Mouse (Mus musculus) heart, adult 2 months (tissue): ENCODE results near the gene D5Ertd579e. TPM values are rescaled to one million over a fixed set of nuclear protein-coding genes. Genes with fewer than 3 reads are reported as not detected.

Experiments
- DNase-seq, 2 experiments: peaks; one replicate each; pipeline ENCODE4 v3.0.0; 2021
- H3K27ac ChIP-seq: fragments of 200-600 bp; 2 replicates; pipeline ENCODE4 v1.8.1; 2022
- H3K27me3 ChIP-seq: fragments of 200-500 bp; 2 replicates; pipeline ENCODE4 v1.6.1; 2012; ENCODE audit warnings: mild to moderate bottlenecking, low read length, inconsistent platforms, mixed read lengths; ENCODE audit not compliant: control insufficient read depth, insufficient read depth
- H3K36me3 ChIP-seq: fragments of 200-500 bp; 2 replicates; pipeline ENCODE4 v1.6.1; 2012; ENCODE audit warnings: low read length, inconsistent platforms; ENCODE audit not compliant: control insufficient read depth, insufficient read depth
- H3K4me1 ChIP-seq: fragments of 200-500 bp; 2 replicates; pipeline ENCODE4 v1.6.1; 2011; ENCODE audit warnings: low read length; ENCODE audit not compliant: control insufficient read depth, insufficient read depth
- H3K4me3 ChIP-seq: fragments of 200-600 bp; 2 replicates; pipeline ENCODE4 v1.8.1; 2022
- H3K79me2 ChIP-seq: fragments of 200-500 bp; replicated peaks from 2 replicates; pipeline ENCODE4 v1.6.1; 2012; ENCODE audit warnings: mild to moderate bottlenecking, inconsistent platforms, low read length, moderate library complexity, mixed read lengths; ENCODE audit not compliant: control insufficient read depth, insufficient read depth
- H3K9ac ChIP-seq: fragments of 200-500 bp; 2 replicates; pipeline ENCODE4 v1.6.1; 2012; ENCODE audit warnings: low read depth, mild to moderate bottlenecking, control low read depth, inconsistent platforms, low read length, mixed read lengths
- CTCF ChIP-seq: fragments of 200-600 bp; IDR thresholded peaks from 2 replicates; pipeline ENCODE4 v1.8.1; 2022; ENCODE audit warnings: antibody characterized with exemption, mild to moderate bottlenecking, moderate library complexity
- EP300 ChIP-seq: fragments of 200-500 bp; IDR thresholded peaks from 2 replicates; pipeline ENCODE4 v1.6.1; 2011; ENCODE audit warnings: low read depth, low read length, control low read depth; ENCODE audit not compliant: insufficient read depth
- POLR2A ChIP-seq: fragments of 200-500 bp; IDR thresholded peaks from 2 replicates; pipeline ENCODE4 v1.6.1; 2011; ENCODE audit warnings: mild to moderate bottlenecking, low read depth, low read length, control low read depth; ENCODE audit not compliant: insufficient read depth
- WGBS: fragments of 180-500 bp; shearing (Covaris S2); methylation state at CpG from one replicate; pipeline ENCODE4 v1.1.7; 2018; 5-methylcytosine and 5-hydroxymethylcytosine counted together
- intact Hi-C: fragments of 180-260 bp; cut with DNase I; formaldehyde crosslinking; loops from one replicate; pipeline ENCODE4 v1.15.1; 2025
- polyA plus RNA-seq: library from polyadenylated mRNA; depleted of rRNA; stranded (reverse); fragments of >200 nt; gene quantifications from 2 replicates; pipeline ENCODE4 v1.2.3, GENCODE M21; 2012
- total RNA-seq, 2 experiments: library from RNA; stranded (reverse); gene quantifications; 2 replicates each; pipeline ENCODE4 v1.2.3; 2021

The D5Ertd579e gene
- total and polyA plus RNA-seq, 3 experiments = 22.5 to 104 (median 81.8) TPM

DNA sequence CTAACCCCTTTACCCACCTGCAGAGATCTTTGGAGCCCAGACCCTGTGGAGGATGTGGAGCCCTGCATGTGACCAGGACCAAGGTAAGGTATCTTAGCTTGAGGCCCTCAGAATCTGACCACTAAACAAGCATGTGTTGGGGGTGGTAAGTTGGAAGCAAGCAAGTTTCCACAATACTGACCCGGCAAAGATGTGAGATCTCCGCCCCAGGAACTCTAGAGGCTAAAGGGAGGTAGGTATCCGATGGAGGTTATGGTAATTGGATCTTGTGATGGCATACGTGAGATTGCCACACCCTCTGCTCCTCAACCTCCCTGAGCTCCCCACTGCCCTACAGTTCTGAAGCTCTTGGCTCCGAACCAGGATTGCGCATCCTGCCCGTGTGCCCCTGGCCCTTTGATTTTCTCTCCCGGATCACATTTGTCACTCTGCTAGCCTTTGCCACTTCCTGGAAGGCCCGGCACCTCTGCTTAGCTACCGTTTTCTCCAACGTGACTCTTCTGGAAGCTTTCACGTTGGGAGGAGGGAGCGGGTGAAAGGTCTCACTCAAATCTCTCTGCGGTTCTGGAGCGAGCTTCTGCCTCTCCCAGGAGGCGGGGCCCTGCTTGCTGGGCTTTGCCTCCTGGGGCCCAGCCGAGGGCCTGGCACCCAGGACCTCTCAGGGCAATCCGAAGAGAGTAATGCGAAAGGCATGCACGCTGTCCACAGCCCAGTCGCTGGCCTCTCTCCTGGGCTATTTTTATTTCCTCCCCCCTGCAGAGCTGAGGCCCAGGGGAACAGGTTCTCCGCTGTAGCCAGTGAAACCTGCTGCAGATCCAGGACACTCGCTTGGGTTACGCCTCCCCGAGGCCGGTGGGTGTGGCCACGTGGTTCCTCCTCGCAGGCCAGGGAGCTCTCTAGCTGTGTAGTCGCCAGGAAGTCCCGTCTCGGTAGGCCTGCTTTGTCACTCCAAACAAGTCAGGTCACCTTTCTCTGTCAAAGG, 17.0 kb upstream of the D5Ertd579e start:
- no peaks in the 10 kb centered on the region for H3K36me3 ChIP-seq
- no peaks in the 10 kb centered on the region for H3K79me2 ChIP-seq
- peaks cover 15% of the 10 kb centered on the region for H3K4me1 ChIP-seq
- WGBS = 7% methylated on average over 31 of the region's 31 CpGs
- peak overlapping the region; percentile 46 for H3K4me3 ChIP-seq
- intact Hi-C loops = loop anchor here (2.0 kb wide), 1 partner anchor 16 kb away; the partner anchor contains the start of gene D5Ertd579e
- TF ChIP-seq POLR2A (peak; percentile 73), EP300 (0 out of 2 replicates have a peak, but pooled peaks have one; percentile 63), CTCF (peak; percentile 10)
- peak; percentile 88 to 95 for DNase-seq
- peak overlapping the region; percentile 88 for H3K27ac ChIP-seq
- H3K9ac ChIP-seq = peak overlapping the region; percentile 40; the same call in 1 of the 2 replicates
- no peaks in the 10 kb centered on the region for H3K27me3 ChIP-seq

DNA sequence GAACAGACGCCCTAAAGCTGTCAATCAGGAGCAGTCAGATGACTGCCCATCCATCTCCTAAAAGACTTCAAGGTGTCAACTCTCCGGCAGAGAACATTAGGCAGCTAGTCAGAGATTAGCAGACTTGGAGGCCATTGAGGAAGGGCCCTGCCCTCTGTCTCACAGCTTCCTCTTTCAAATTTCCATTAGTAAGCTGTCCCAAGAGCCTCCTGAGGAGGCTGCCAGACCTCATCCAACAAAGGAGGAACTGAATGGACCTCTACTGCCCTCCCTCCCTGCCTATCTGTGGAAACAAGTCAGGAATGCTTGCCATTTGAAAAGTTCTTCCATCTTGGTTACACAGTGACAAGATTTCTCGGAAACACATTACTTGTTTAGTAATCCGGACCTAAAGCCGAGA, 16.0 kb upstream of the D5Ertd579e start:
- DNase-seq = peak in 1 of 2 experiments; percentile 50
- H3K4me3 ChIP-seq = no peak overlapping the region
- WGBS = 53% methylated on average over 5 of the region's 5 CpGs
- intact Hi-C loops = loop anchor here (2.0 kb wide), 1 partner anchor 15 kb away; the partner anchor contains the start of gene D5Ertd579e
- H3K27ac ChIP-seq = peak overlapping the region; percentile 88
- no peaks in the 10 kb centered on the region for H3K79me2 ChIP-seq
- TF ChIP-seq EP300 (no peak), POLR2A (no peak), CTCF (no peak)
- no peak overlapping the region for H3K9ac ChIP-seq
- no peaks in the 10 kb centered on the region for H3K36me3 ChIP-seq
- peaks cover 15% of the 10 kb centered on the region for H3K4me1 ChIP-seq
- H3K27me3 ChIP-seq = no peaks in the 10 kb centered on the region

DNA sequence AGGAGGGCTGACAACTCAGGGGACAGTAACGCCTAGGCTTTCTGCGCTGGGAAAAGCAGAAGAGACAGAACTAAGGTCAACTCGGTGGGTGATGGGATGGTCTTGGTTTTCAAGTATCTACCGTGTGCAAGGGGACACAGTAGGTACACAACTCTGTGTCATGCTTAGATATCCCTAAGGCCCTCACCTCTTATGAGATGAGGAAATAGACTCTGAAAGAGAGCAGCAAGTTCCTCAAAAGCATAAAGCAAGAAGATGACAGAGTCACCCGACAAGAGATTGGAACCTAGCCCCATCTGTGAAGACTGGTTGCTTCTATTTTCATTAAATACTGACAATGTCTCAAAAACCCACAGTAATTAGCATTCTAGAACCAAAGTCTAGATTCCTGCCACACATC, 10.0 kb upstream of the D5Ertd579e start:
- no peak overlapping the region for H3K9ac ChIP-seq
- intact Hi-C loops = no loop called here

DNA sequence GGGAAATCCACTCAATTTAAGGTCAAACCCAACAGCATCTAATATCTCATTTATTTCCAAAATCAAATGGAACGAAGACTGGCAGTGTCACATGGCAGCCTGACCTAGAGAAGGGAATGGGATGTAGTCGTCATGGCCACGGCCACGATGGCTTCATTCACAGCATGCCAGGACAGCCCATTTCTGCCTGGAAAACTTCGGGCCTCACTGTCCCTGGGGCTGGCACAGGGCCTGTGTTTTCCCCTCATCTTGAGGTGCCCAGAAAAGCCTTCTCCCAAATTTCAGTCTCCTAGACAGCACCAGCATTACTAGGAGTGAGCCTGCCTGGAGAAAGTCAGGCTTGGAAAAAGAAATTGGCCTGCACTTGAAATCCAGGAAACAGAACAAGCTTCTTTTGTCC, 9.6 kb upstream of the D5Ertd579e start:
- Histone ChIP-seq H3K27ac (no peak overlapping the region), H3K36me3 (no peaks in the 10 kb centered on the region), H3K9ac (no peak overlapping the region), H3K27me3 (no peaks in the 10 kb centered on the region), H3K4me3 (no peak overlapping the region), H3K79me2 (no peaks in the 10 kb centered on the region), H3K4me1 (peaks cover 3% of the 10 kb centered on the region; the same call in 1 of the 2 replicates)
- no peak for DNase-seq
- TF ChIP-seq POLR2A = no peak
- TF ChIP-seq CTCF = no peak
- no peak for TF ChIP-seq EP300
- intact Hi-C loops = no loop called here
- 87% methylated on average over 5 of the region's 5 CpGs for whole genome bisulfite sequencing

More for the DNA sequence above, 10.0 kb upstream of the D5Ertd579e start:
- H3K4me3 ChIP-seq = no peak overlapping the region
- no peak for DNase-seq
- TF ChIP-seq POLR2A (no peak), EP300 (no peak), CTCF (no peak)
- H3K4me1 ChIP-seq = peaks cover 2% of the 10 kb centered on the region; the same call in 1 of the 2 replicates
- WGBS = 78% methylated on average over 5 of the region's 5 CpGs
- no peaks in the 10 kb centered on the region for H3K27me3 ChIP-seq
- no peak overlapping the region for H3K27ac ChIP-seq
- no peaks in the 10 kb centered on the region for H3K36me3 ChIP-seq
- H3K79me2 ChIP-seq = no peaks in the 10 kb centered on the region

DNA sequence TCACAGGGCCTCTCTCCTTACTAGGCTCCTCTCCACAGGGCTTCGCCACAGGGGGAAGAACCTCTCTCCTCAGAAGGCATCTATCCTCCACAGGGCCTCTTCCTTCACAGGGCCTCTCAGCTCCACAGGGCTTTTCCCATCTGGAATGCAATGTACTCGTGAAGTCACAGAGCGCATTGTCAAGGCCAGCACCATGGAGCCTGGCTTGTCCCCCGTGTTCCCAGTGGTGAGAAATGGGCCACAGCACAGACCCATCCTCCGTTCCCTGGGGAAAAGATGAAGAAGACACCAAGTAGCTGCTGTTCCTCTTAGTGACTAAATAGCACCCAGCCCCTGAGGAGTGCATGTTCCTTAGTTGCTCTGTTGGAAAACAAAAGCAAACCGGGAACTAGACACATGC, 8.9 kb upstream of the D5Ertd579e start:
- TF ChIP-seq CTCF = no peak
- TF ChIP-seq POLR2A = no peak
- TF ChIP-seq EP300 = no peak
- DNase-seq = no peak
- no peak overlapping the region for H3K27ac ChIP-seq
- no peak overlapping the region for H3K4me3 ChIP-seq
- no peaks in the 10 kb centered on the region for H3K27me3 ChIP-seq
- intact Hi-C loops = no loop called here
- no peak overlapping the region for H3K9ac ChIP-seq
- no peaks in the 10 kb centered on the region for H3K36me3 ChIP-seq
- no peaks in the 10 kb centered on the region for H3K79me2 ChIP-seq
- 77% methylated on average over 6 of the region's 6 CpGs for WGBS
- H3K4me1 ChIP-seq = peaks cover 3% of the 10 kb centered on the region; the same call in 1 of the 2 replicates
